ENCODE assay signal across 13 mouse cellular contexts in genomic region chr7:81464116-81464515, GRCm38 (mm10). TPM values are rescaled to one million over a fixed set of nuclear protein-coding genes. Genes with fewer than 3 reads are reported as not detected.
A peak's percentile ranks its signal among the peaks of the same experiment; 100 is the strongest.
DNase-seq lines count a peak whose midpoint lies in the region; ATAC-seq lines count a peak whose summit lies in the region.
"Had no signal": no experiment of that assay in that cellular context is flagged by ENCODE, and none has a peak within 500 bp of the region (broad histone marks: within the 10 kb centered on the region; RNA-seq: fewer than 3 reads in every experiment).

No protein-coding gene starts in this region.

- no peaks in the 10 kb centered on the region for H3K36me3 ChIP-seq in intestine, embryonic 14.5 days (ENCODE audit: control insufficient read depth, insufficient read depth, low read length)
- no peaks in the 10 kb centered on the region for H3K36me3 ChIP-seq in intestine, embryonic 15.5 days

- no peak overlapping the region for H3K4me3 ChIP-seq in intestine, embryonic 14.5 days (ENCODE audit: low read depth, low read length)
- H3K4me3 ChIP-seq in intestine, embryonic 15.5 days (replicated peaks), result no peak overlapping the region
- H3K4me3 ChIP-seq: forebrain, embryonic 13.5 days; midbrain, embryonic 13.5 days had no signal

- no peaks in the 10 kb centered on the region for H3K9me3 ChIP-seq in intestine, embryonic 14.5 days (ENCODE audit: control insufficient read depth, low read length)
- no peaks in the 10 kb centered on the region for H3K9me3 ChIP-seq in intestine, embryonic 15.5 days
- H3K9me3 ChIP-seq: forebrain, embryonic 13.5 days; midbrain, embryonic 13.5 days had no signal

- no peaks in the 10 kb centered on the region for H3K4me1 ChIP-seq in intestine, embryonic 14.5 days (replicated peaks; ENCODE audit: control insufficient read depth, insufficient read depth, low read length)
- H3K4me1 ChIP-seq in intestine, embryonic 15.5 days (replicated peaks), result no peaks in the 10 kb centered on the region
- H3K4me1 ChIP-seq: forebrain, embryonic 13.5 days; midbrain, embryonic 13.5 days had no signal

- H3K9ac ChIP-seq in intestine, embryonic 14.5 days (ENCODE audit: low read length), result no peak overlapping the region
- no peak overlapping the region for H3K9ac ChIP-seq in intestine, embryonic 15.5 days
- H3K9ac ChIP-seq: forebrain, embryonic 13.5 days; midbrain, embryonic 13.5 days had no signal

- WGBS in intestine, embryonic 14.5 days, result 2% methylated on average over 4 of the region's 4 CpGs
- 4% methylated on average over 4 of the region's 4 CpGs for WGBS in intestine, embryonic 15.5 days

- no peak overlapping the region for H3K27ac ChIP-seq in intestine, embryonic 14.5 days (ENCODE audit: low read depth)
- H3K27ac ChIP-seq in intestine, embryonic 15.5 days, result no peak overlapping the region
- H3K27ac ChIP-seq: forebrain, embryonic 13.5 days; midbrain, embryonic 13.5 days had no signal

- no peak for ATAC-seq in intestine, embryonic 14.5 days (replicated peaks; ENCODE audit: low FRiP score, low TSS enrichment, low read depth)
- no peak for ATAC-seq in intestine, embryonic 15.5 days
- peak; percentile 56 to 67; a peak in 3 of 4 replicates for ATAC-seq in hematopoietic stem cell, adult 5-6 weeks (replicated peaks in 1 of 2; ENCODE audit: insufficient read depth in 1 of 2, low FRiP score in 2 of 2, low TSS enrichment in 1 of 2, low read depth in 1 of 2, poor library complexity in 2 of 2, severe bottlenecking in 2 of 2)
- ATAC-seq: forebrain, embryonic 13.5 days; midbrain, embryonic 13.5 days had no signal

- 0 out of 2 replicates have a peak, but pooled peaks cover 11% of the 10 kb centered on the region for H3K27me3 ChIP-seq in intestine, embryonic 14.5 days (replicated peaks; ENCODE audit: control insufficient read depth, insufficient read depth, low read length)
- peaks cover 6% of the 10 kb centered on the region; the same call in 1 of the 2 replicates for H3K27me3 ChIP-seq in intestine, embryonic 15.5 days (replicated peaks)

- peak; percentile 85 for DNase-seq in intestine, embryonic 14.5 days (ENCODE audit: low spot score)
- peak; percentile 38 for DNase-seq in A20 (ENCODE audit: low read depth, low spot score)
- peak; percentile 58 for DNase-seq in R1 (ENCODE audit: low read depth, low spot score)
- no peak for DNase-seq in left cerebral cortex, adult 18-20 months (ENCODE audit: low spot score in 2 of 2)
- DNase-seq in right cerebral cortex, postnatal 14 days, result no peak
- DNase-seq in layer of hippocampus, postnatal 10 days (ENCODE audit: low spot score in 2 of 2), result no peak

- no peak overlapping the region for H3K4me2 ChIP-seq in intestine, embryonic 14.5 days (ENCODE audit: low read length)
- no peak overlapping the region for H3K4me2 ChIP-seq in intestine, embryonic 15.5 days (replicated peaks)
- H3K4me2 ChIP-seq: forebrain, embryonic 13.5 days; midbrain, embryonic 13.5 days had no signal

RNA-seq across cellular contexts. Expression of gene Cpeb1, which starts 8.9 kb away (rescaled TPM):
- polyA plus RNA-seq in intestine, embryonic 14.5 days (2014; fragmentation: Nextera tagmentation; extraction: Ambion mirVana), result 1.3 and 2.0 TPM in 2 replicates
- 0.78 and 1.1 TPM in 2 replicates for polyA plus RNA-seq in intestine, embryonic 15.5 days (2015; fragmentation: Nextera tagmentation; extraction: Ambion mirVana)
- total RNA-seq in hematopoietic stem cell, adult 5-6 weeks (2017), result 0.19 TPM in 1 of 2 replicates, not detected in the other
- 100 to 1,000 TPM; 102 to 104 TPM for total RNA-seq in left cerebral cortex, adult 18-20 months (2021)
- total RNA-seq in layer of hippocampus, postnatal 10 days (2021), result 10 to 100 TPM; 37.5 to 43.0 TPM

RNA-seq across cellular contexts. Expression of gene Ap3b2, which starts 29.6 kb away (rescaled TPM):
- 7.4 and 8.3 TPM in 2 replicates for polyA plus RNA-seq in intestine, embryonic 14.5 days (2014; fragmentation: Nextera tagmentation; extraction: Ambion mirVana)
- polyA plus RNA-seq in intestine, embryonic 15.5 days (2015; fragmentation: Nextera tagmentation; extraction: Ambion mirVana), result 5.9 and 6.2 TPM in 2 replicates
- not detected in 2 replicates for total RNA-seq in hematopoietic stem cell, adult 5-6 weeks (2017)
- 100 to 1,000 TPM; 156 to 159 TPM for total RNA-seq in left cerebral cortex, adult 18-20 months (2021)
- 100 to 1,000 TPM; 150 to 154 TPM for total RNA-seq in layer of hippocampus, postnatal 10 days (2021)
- polyA plus RNA-seq: spleen, adult 2 months had no signal

RNA-seq across cellular contexts. Expression of gene BC048679, which starts 34.0 kb away (rescaled TPM):
- not detected in 2 replicates for polyA plus RNA-seq in intestine, embryonic 14.5 days (2014; fragmentation: Nextera tagmentation; extraction: Ambion mirVana)
- polyA plus RNA-seq in intestine, embryonic 15.5 days (2015; fragmentation: Nextera tagmentation; extraction: Ambion mirVana), result not detected in 2 replicates
- not detected in 2 replicates for total RNA-seq in hematopoietic stem cell, adult 5-6 weeks (2017)
- total RNA-seq in left cerebral cortex, adult 18-20 months (2021), result not detected
- not detected for total RNA-seq in layer of hippocampus, postnatal 10 days (2021)
- total RNA-seq: adrenal gland, adult 18-20 months; layer of hippocampus, adult 8-10 months had no signal
- polyA plus RNA-seq: forebrain, embryonic 13.5 days; midbrain, embryonic 13.5 days; spleen, adult 2 months had no signal

Comparison
In these comparisons a context has a peak if more than half of its experiments do, and no peak if none do; other contexts are left out.
1. ATAC-seq: peak in hematopoietic stem cell, adult 5-6 weeks (2 of 2); none in intestine, embryonic 14.5 days (single experiment) and intestine, embryonic 15.5 days (single experiment).
2. DNase-seq: peak in intestine, embryonic 14.5 days (single experiment), A20 (single experiment) and R1 (single experiment); none in left cerebral cortex, adult 18-20 months (0 of 2), right cerebral cortex, postnatal 14 days (single experiment) and layer of hippocampus, postnatal 10 days (0 of 2).
3. RNA of gene Cpeb1, which starts 8.9 kb away (total RNA-seq): 102 to 104 TPM in left cerebral cortex, adult 18-20 months and 37.5 to 43.0 TPM in layer of hippocampus, postnatal 10 days; 0.19 TPM in hematopoietic stem cell, adult 5-6 weeks; every median in the first group is over 10 times any median in the second.
4. RNA of gene Ap3b2, which starts 29.6 kb away (total RNA-seq): 156 to 159 TPM in left cerebral cortex, adult 18-20 months and 150 to 154 TPM in layer of hippocampus, postnatal 10 days; not detected in hematopoietic stem cell, adult 5-6 weeks; every median in the first group is over 100 times any median in the second.